Mouse (Mus musculus) myocyte (in vitro differentiated cells): ENCODE measurements around the gene Ube2g1.

ENCODE experiments used
- CEBPB ChIP-seq: IDR thresholded peaks from 2 replicates; pipeline ENCODE4 v1.6.1; 2011; ENCODE audit warnings: mild to moderate bottlenecking, moderate library complexity; ENCODE audit not compliant: poor library complexity, insufficient read depth, severe bottlenecking
- E2F4 ChIP-seq: IDR thresholded peaks from one replicate; pipeline ENCODE4 v1.6.1; 2011; ENCODE audit warnings: mild to moderate bottlenecking, control low read depth, moderate library complexity; ENCODE audit not compliant: insufficient read depth
- MAX ChIP-seq: IDR thresholded peaks from one replicate; pipeline ENCODE4 v1.6.1; 2011; ENCODE audit warnings: low read depth, mild to moderate bottlenecking, control low read depth
- MYOD1 ChIP-seq, 3 experiments: IDR thresholded peaks; one replicate each; pipeline ENCODE4 v1.6.1; 2011; ENCODE audit warnings: control low read depth in 2 of 3, low read depth in 2 of 3, mild to moderate bottlenecking in 2 of 3, moderate library complexity in 1 of 3; ENCODE audit not compliant: insufficient read length in 2 of 3, control insufficient read depth in 1 of 3
- MYOG ChIP-seq, 3 experiments: IDR thresholded peaks; one replicate each; pipeline ENCODE4 v1.6.1; 2011; ENCODE audit warnings: control low read depth in 2 of 3, low read depth in 2 of 3, mild to moderate bottlenecking in 2 of 3; ENCODE audit not compliant: insufficient read length in 2 of 3, control insufficient read depth in 1 of 3, insufficient read depth in 1 of 3
- POLR2A ChIP-seq: IDR thresholded peaks from one replicate; pipeline ENCODE4 v1.6.1; 2011; ENCODE audit warnings: low read depth, mild to moderate bottlenecking, control low read depth, moderate library complexity; ENCODE audit not compliant: insufficient read length
- POLR2AphosphoS2 ChIP-seq: IDR thresholded peaks from one replicate; pipeline ENCODE4 v1.6.1; 2011; ENCODE audit warnings: low read depth, control low read depth; ENCODE audit not compliant: insufficient read length
- TCF12 ChIP-seq: IDR thresholded peaks from one replicate; pipeline ENCODE4 v1.6.1; 2011; ENCODE audit warnings: mild to moderate bottlenecking, control low read depth; ENCODE audit not compliant: poor library complexity, insufficient read depth, severe bottlenecking
- USF1 ChIP-seq: IDR thresholded peaks from one replicate; pipeline ENCODE4 v1.6.1; 2011; ENCODE audit warnings: low read depth, mild to moderate bottlenecking, control low read depth, moderate library complexity

GRCm38 (mm10) chr11:72688242-72688641 lies 81.2 kb downstream of the Ube2g1 start:
- TF ChIP-seq CEBPB (no peak), MYOG (IDR thresholded peaks at IDR 0.05; ENCODE audit: control insufficient read depth in 1 of 3, insufficient read depth in 1 of 3, insufficient read length in 2 of 3, low read depth in 2 of 3) (no peak), USF1 (no peak), E2F4 (no peak), POLR2A (no peak), MAX (no peak), MYOD1 (IDR thresholded peaks at IDR 0.05; ENCODE audit: control insufficient read depth in 1 of 3, insufficient read length in 2 of 3, low read depth in 2 of 3) (no peak), POLR2AphosphoS2 (no peak), TCF12 (no peak)
